Comparison of ENCODE assay signal across 8 mouse cellular contexts in the genomic region with DNA sequence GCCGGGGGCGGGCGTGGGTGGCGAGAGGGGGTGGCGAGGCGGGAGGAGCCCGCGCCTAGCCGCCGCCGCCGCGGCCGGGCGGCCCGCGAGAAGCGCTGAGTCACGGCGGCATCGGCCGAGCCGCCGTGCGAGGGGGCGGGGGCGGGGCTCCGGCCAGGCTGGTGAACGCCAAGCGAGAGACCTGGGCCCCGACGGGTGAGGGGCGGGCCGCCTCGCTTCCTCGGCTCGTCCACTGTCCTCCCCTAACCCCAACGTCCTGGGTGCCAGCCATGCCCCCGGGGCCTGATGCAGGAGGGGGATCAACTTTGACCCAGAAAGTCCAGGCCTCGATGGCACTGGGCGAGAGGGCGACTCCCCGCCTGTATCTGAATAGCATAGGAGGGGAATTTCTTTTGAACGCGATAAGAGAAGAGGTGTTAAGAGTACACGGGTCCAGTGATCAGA. TPM values are rescaled to one million over a fixed set of nuclear protein-coding genes. Genes with fewer than 3 reads are reported as not detected.
DNase-seq lines count a peak whose midpoint lies in the region; TF ChIP-seq lines count a peak whose summit lies in the region.

TSS of gene Me1 (minus strand) at position 136 of the 444 bp plus-strand sequence.

- dilution Hi-C loops in CH12.LX (cut with MboI; ENCODE audit: extremely low pct_ligation_motif_present, extremely low pct_unique_long_range_greater_than_20kb, low sequenced_read_pairs), result no loop called here

- intact Hi-C loops in heart, adult 2 months (cut with DNase I), result loop anchor here (5.0 to 10.0 kb wide), 2 partner anchors 49 to 101 kb away; no protein-coding TSS in a partner anchor

- no peak for TF ChIP-seq EP300 in CH12.LX (IDR thresholded peaks at IDR 0.05; ENCODE audit: low read length)
- no peak for TF ChIP-seq EP300 in heart, adult 2 months (IDR thresholded peaks at IDR 0.05; ENCODE audit: insufficient read depth, low read depth, low read length)

- H3K4me1 ChIP-seq in CH12.LX (ENCODE audit: control insufficient read depth in 1 of 2, insufficient read depth in 2 of 2), result peaks cover 2 to 16% of the 10 kb centered on the region in 2 experiments; a peak in 3 of 4 replicates
- no peaks in the 10 kb centered on the region for H3K4me1 ChIP-seq in heart, adult 2 months (ENCODE audit: control insufficient read depth, insufficient read depth, low read length)
- H3K4me1 ChIP-seq in liver, adult 2 months (ENCODE audit: control insufficient read depth, insufficient read depth, low read length), result peaks cover 16% of the 10 kb centered on the region; the same call in 1 of the 2 replicates

- peak within 1 kb of the TSS; percentile 62 for H3K4me2 ChIP-seq in CH12.LX (ENCODE audit: insufficient read depth, low read depth, poor library complexity, severe bottlenecking)
- H3K4me2 ChIP-seq in myocyte (ENCODE audit: low read depth), result peak within 1 kb of the TSS; percentile 77

- no peak for TF ChIP-seq CTCF in CH12.LX (conservative IDR thresholded peaks at IDR 0.05 in 1 of 2, IDR thresholded peaks at IDR 0.05 in 1 of 2; ENCODE audit: low read depth in 2 of 2, low read length in 2 of 2)
- TF ChIP-seq CTCF in heart, adult 2 months (IDR thresholded peaks at IDR 0.05), result no peak
- TF ChIP-seq CTCF in liver, adult 2 months (IDR thresholded peaks at IDR 0.05; ENCODE audit: low read depth, low read length), result no peak

- H3K9ac ChIP-seq in CH12.LX (ENCODE audit: insufficient read depth, low read depth), result peak within 1 kb of the TSS; percentile 83
- peak within 1 kb of the TSS; percentile 88 for H3K9ac ChIP-seq in heart, adult 2 months (ENCODE audit: low read depth, low read length)
- H3K9ac ChIP-seq in liver, adult 2 months (ENCODE audit: low read depth, low read length), result peak within 1 kb of the TSS; percentile 100

- no peaks in the 10 kb centered on the region for H3K9me3 ChIP-seq in CH12.LX (replicated peaks; ENCODE audit: low read length)

- H3K79me2 ChIP-seq in CH12.LX (replicated peaks; ENCODE audit: control insufficient read depth, extremely low read depth, insufficient read depth, poor library complexity, severe bottlenecking) (no peaks in the 10 kb centered on the region), myocyte (ENCODE audit: control insufficient read depth, insufficient read depth) (peaks cover 35% of the 10 kb centered on the region)
- H3K79me2 ChIP-seq in heart, adult 2 months (replicated peaks; ENCODE audit: control insufficient read depth, insufficient read depth, low read length), result no peaks in the 10 kb centered on the region
- peaks cover 9% of the 10 kb centered on the region for H3K79me2 ChIP-seq in liver, adult 2 months (ENCODE audit: control insufficient read depth, insufficient read depth, low read length)

- H3K36me3 ChIP-seq in CH12.LX (replicated peaks in 1 of 2; ENCODE audit: control insufficient read depth in 1 of 2, insufficient read depth in 1 of 2, low read length in 1 of 2), result no peaks in the 10 kb centered on the region
- no peaks in the 10 kb centered on the region for H3K36me3 ChIP-seq in heart, adult 2 months (ENCODE audit: control insufficient read depth, insufficient read depth, low read length)
- peaks cover 2% of the 10 kb centered on the region; the same call in 1 of the 2 replicates for H3K36me3 ChIP-seq in liver, adult 2 months (ENCODE audit: control insufficient read depth, insufficient read depth, low read length)
- H3K36me3 ChIP-seq in myocyte (ENCODE audit: control insufficient read depth, insufficient read depth), result no peaks in the 10 kb centered on the region

- no peak for TF ChIP-seq RAD21 in CH12.LX (IDR thresholded peaks at IDR 0.05; ENCODE audit: low read depth, low read length)

- DNase-seq in CH12.LX (ENCODE audit: extremely low read depth) (peak; percentile 44), ZHBTc4 (ENCODE audit: low read depth, low spot score) (peak; percentile 81)
- peak; percentile 83 for DNase-seq in embryo, embryonic 11 days
- peak in 1 of 2 experiments; percentile 65 for DNase-seq in heart, adult 2 months
- DNase-seq in kidney, adult 18-20 months, result peak; percentile 64
- DNase-seq in liver, adult 2 months (ENCODE audit: extremely low read depth, low read depth, low spot score), result peak; percentile 80
- no peak for DNase-seq in spleen, postnatal 10 days (ENCODE audit: low spot score in 2 of 2)

- peak within 1 kb of the TSS; percentile 41 to 89 (median 81) for H3K4me3 ChIP-seq in CH12.LX (replicated peaks in 1 of 3; ENCODE audit: low read depth in 2 of 3, low read length in 2 of 3, poor library complexity in 1 of 3)
- H3K4me3 ChIP-seq in heart, adult 2 months, result peak within 1 kb of the TSS; percentile 75
- H3K4me3 ChIP-seq in liver, adult 2 months (ENCODE audit: insufficient read depth, low read depth, low read length), result peak within 1 kb of the TSS; percentile 100
- H3K4me3 ChIP-seq in myocyte, result peak within 1 kb of the TSS; percentile 43

- in situ Hi-C loops in CH12.LX (cut with MboI; ENCODE audit: low pct_ligation_motif_present, low pct_unique_long_range_greater_than_20kb, low sequenced_read_pairs), result no loop called here

- peak within 1 kb of the TSS; percentile 53 for H3ac ChIP-seq in myocyte (ENCODE audit: control insufficient read depth, insufficient read length)

- 3% methylated on average over 31 of the region's 46 CpGs for WGBS in heart, adult 2 months
- WGBS in liver, adult 2 months, result 1% methylated on average over 36 of the region's 46 CpGs

- H3K27ac ChIP-seq in CH12.LX (ENCODE audit: insufficient read depth, low read depth), result peak within 1 kb of the TSS; percentile 21; the same call in 1 of the 2 replicates
- peak within 1 kb of the TSS; percentile 84 for H3K27ac ChIP-seq in heart, adult 2 months
- peak within 1 kb of the TSS; percentile 100 for H3K27ac ChIP-seq in liver, adult 2 months (replicated peaks; ENCODE audit: insufficient read depth, low read depth, low read length)

- H3K27me3 ChIP-seq in CH12.LX (replicated peaks) (no peaks in the 10 kb centered on the region), myocyte (ENCODE audit: control insufficient read depth, insufficient read depth, insufficient read length) (no peaks in the 10 kb centered on the region)
- no peaks in the 10 kb centered on the region for H3K27me3 ChIP-seq in heart, adult 2 months (ENCODE audit: control insufficient read depth, insufficient read depth, low read length)
- H3K27me3 ChIP-seq in liver, adult 2 months (ENCODE audit: control insufficient read depth, insufficient read depth, low read length), result no peaks in the 10 kb centered on the region

- TF ChIP-seq POLR2A in CH12.LX (IDR thresholded peaks at IDR 0.05; ENCODE audit: low read depth, low read length), result 0 out of 2 replicates have a peak, but pooled peaks have one; percentile 29
- no peak for TF ChIP-seq POLR2A in heart, adult 2 months (IDR thresholded peaks at IDR 0.05; ENCODE audit: insufficient read depth, low read depth, low read length)
- no peak for TF ChIP-seq POLR2A in liver, adult 2 months (IDR thresholded peaks at IDR 0.05; ENCODE audit: extremely low read depth, insufficient read depth, low read length)
- TF ChIP-seq POLR2A in myocyte (IDR thresholded peaks at IDR 0.05; ENCODE audit: insufficient read length, low read depth), result peak; percentile 67

TF ChIP-seq in CH12.LX, 34 proteins besides CTCF, POLR2A, EP300 and RAD21:
- peak; percentile 42; the same call in 1 of the 2 replicates for TF ChIP-seq MAFK (IDR thresholded peaks at IDR 0.05; ENCODE audit: insufficient replicate concordance, low read length)
- no peak for TF ChIP-seq NRF1 (IDR thresholded peaks at IDR 0.05; ENCODE audit: low read depth, low read length)
- peak; percentile 33; the same call in 1 of the 2 replicates for TF ChIP-seq MXI1 (IDR thresholded peaks at IDR 0.05; ENCODE audit: low read depth, low read length)
- TF ChIP-seq MYC (IDR thresholded peaks at IDR 0.05; ENCODE audit: low read depth, low read length), result no peak
- TF ChIP-seq NELFE (IDR thresholded peaks at IDR 0.05; ENCODE audit: low read depth, low read length), result 0 out of 2 replicates have a peak, but pooled peaks have one; percentile 23

TF ChIP-seq in myocyte, 11 proteins besides CTCF, POLR2A, EP300 and RAD21:
- no peak for TF ChIP-seq TCF3 (IDR thresholded peaks at IDR 0.05; ENCODE audit: insufficient read length, low read depth)
- TF ChIP-seq SRF (IDR thresholded peaks at IDR 0.05; ENCODE audit: control insufficient read depth, insufficient read length, low read depth), result no peak
TF ChIP-seq in myocyte: peak in this region for 0.

RNA-seq across cellular contexts. Expression of gene Me1, which starts in this region (rescaled TPM):
- total RNA-seq in CH12.LX (2012; rRNA removed) (6.7 and 9.4 TPM in 2 replicates), CH12.LX (2014; rRNA removed) (16.7 TPM in 2 replicates)
- polyA plus RNA-seq in CH12.LX (2012; ENCODE audit: insufficient read length, low read depth) (38.6 and 39.9 TPM in 2 replicates), myocyte (2012; fragmentation: generic; extraction: Trizol) (33.6 TPM)
- total RNA-seq in heart, adult 2 months (2021), result 100 to 1,000 TPM in 1 of 2 experiments, 10 to 100 TPM in 1; 100.0 to 110 TPM
- 67.1 and 101 TPM in 2 replicates for polyA plus RNA-seq in heart, adult 2 months (2012; rRNA removed)
- 62.8 and 87.4 TPM in 2 replicates for total RNA-seq in liver, adult 2 months (2014; rRNA removed)
- polyA plus RNA-seq in liver, adult 2 months (2012; rRNA removed), result 66.3 and 101 TPM in 2 replicates

Comparison
In these comparisons a context has a peak if more than half of its experiments do, and no peak if none do; other contexts are left out.
1. DNase-seq: peak in CH12.LX (single experiment), ZHBTc4 (single experiment), embryo, embryonic 11 days (single experiment), kidney, adult 18-20 months (single experiment) and liver, adult 2 months (single experiment); none in spleen, postnatal 10 days (0 of 2).
2. H3K27ac ChIP-seq: peak in every context shown above with its lines; median percentile 100 in liver, adult 2 months; 84 in heart, adult 2 months; 21 in CH12.LX.
3. H3K4me3 ChIP-seq: peak in every context shown above with its lines; median percentile 100 in liver, adult 2 months; 81 in CH12.LX; 75 in heart, adult 2 months; 43 in myocyte.
4. POLR2A ChIP-seq: peak in CH12.LX (single experiment) and myocyte (single experiment); none in heart, adult 2 months (single experiment) and liver, adult 2 months (single experiment).
5. Peak in every context shown above with its lines, with median percentiles within 50 percentile points of each other: H3K9ac ChIP-seq.